Mouse (Mus musculus): Measurements from ENCODE around the gene C77080.

DNA sequence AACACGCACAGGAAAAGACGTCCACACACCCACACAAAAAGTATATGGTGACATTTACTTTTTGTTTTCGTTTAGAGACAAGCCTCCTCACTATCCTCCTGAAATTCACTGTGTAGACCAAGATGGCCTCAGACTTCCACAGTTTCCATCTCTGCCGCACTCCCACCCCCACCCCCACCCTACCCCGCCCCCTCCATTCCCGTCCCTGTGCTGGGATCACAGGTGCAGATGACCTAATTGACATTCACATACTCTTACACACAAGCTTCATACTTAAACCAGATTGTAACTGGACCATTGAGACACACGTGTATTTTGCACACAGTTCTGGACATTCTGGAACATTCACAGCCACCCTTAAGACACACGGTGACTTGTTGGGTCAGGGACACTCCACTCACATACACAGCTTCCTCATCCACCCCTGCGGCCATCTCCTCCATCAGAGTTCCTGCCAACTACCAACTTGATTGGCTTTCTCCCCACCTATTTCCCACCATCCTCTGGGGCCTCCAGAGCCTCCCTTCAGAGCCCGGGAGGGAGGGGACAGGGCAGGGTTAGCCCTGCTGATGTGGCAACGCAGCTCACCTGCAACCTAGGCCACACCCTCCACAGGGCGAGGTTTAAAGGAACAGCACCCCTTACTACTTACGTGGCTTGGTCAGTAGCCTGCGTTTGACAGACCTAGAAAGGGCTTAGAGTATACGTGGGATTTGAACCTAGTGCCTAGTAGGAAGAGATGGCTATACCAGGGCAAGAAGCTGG, 11.0 kb upstream of the C77080 start:
- TF ChIP-seq CTCF (IDR thresholded peaks at IDR 0.05; ENCODE audit: low read depth) (no peak), EP300 (optimal IDR thresholded peaks at IDR 0.05) (no peak)
